Mouse (Mus musculus): ENCODE data around the gene Lmo7.

Gene Lmo7

DNA sequence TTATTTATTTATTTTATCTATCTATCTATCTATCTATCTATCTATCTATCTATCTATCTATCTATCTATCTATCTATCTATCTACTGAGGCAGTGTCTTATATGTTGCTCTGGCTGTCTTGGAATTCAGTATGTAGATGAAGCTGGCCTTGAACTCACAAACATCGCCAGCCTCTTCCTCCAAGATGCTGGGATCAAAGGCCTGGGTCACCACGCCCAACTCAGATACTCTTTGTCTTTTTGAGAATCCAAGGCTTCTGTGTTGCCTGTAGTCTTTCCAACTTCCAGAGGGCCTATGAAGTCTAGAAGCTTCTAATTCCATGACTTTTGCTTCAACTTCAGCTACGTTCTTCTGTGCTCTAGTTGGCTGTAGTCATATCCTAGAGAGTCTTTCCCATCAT is 48.7 kb downstream of the Lmo7 start:
- DNase-seq (ENCODE audit: low spot score in 2 of 2), result no peak

DNA sequence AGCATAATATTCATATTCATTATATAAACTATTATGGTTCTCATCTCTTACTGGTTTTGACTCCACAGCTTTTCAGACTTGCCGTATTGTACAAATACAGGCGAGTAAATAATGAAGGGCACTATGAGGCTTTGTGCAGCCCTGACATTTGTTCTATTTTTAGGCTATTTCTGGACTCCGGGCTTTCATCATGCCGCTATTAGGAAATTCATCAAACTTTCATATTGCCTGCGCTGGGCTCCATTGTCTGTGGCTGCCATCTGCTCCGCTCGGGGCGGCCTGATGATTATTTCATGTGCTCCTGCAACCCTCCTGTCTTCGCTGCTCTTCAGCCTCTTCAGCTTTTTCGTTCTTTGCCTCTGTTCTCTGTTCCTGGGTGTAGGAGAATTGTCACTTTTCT is 50.3 kb downstream of the Lmo7 start:
- no peak for DNase-seq (ENCODE audit: low spot score in 2 of 2)

DNA sequence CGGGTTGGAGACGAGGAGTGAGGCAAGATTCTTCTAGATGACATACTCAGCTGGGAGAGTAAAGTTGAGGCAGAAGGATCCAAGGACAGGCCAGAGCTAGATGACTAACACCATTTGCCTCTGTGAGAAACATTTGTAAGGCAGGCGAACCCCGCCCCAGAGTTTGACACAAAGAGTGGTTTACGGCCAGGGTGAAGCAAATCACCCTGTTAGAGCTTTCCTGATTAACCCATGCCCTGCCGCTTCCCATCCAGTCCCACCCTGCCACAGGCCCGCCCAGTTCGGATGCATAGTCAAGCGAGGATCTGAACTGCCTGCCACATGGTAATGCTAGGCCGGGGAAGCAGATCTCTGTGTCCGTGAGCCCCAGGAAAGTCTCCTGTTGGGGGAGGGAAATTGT is 51.5 kb downstream of the Lmo7 start:
- no peak for DNase-seq (ENCODE audit: low spot score in 2 of 2)

DNA sequence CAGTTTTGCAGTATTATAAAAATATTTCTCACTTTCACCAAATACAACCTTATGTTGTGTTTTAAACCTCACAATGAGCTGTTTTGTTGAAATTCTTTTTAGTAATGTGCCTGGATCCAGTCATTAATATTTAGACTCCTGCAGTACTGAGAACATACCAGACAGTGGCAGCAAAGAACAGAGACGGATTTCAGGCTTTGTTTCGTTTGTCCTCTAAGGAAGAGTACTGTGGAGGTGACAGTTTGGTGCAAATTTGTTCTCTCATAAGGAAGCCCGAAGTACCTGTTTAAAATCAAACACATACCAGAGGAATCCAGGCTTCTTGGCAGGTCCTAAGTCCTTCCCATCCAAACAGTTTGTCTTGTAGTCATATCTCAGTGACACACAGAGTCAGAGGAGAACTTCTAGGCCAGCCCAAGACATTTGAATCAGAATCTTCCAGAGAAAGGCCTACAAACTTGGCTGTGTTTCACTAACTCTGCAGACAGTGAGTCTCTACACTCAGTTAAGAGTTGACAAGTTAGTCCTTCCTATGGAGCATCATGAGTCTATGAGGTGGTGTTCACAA is 52.3 kb downstream of the Lmo7 start:
- peak; percentile 59 to 70 for DNase-seq (ENCODE audit: low spot score in 2 of 2)

DNA sequence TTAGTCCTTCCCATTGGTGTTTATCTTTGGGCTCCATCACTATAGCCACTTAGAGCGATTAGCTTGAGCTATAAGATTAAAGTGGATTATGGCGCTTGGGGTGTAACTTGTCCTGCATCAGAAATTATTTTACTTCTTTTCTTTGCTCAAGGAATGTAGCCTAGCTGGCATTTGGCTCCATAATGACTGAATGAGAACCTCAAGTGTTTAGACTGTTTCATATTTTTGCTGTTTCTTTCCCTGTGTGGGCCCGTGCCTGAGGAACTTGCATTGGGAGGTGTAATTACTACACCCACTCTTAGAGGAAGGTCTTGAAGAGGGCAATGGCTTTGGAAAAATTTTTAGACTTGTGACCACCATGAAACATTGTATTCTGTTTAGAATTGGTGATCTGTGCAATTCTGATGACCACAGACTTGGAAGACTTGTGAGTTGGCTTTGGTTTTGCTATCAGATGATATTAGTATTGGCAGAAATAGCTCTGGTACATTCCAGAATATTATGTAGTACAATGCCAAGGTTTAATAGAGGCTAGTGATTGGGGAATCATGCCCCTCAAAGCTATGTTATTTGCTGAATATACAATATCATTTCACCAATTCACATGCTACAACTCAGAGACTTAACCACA is 54.7 kb downstream of the Lmo7 start:
- DNase-seq (ENCODE audit: low spot score in 2 of 2), result no peak

DNA sequence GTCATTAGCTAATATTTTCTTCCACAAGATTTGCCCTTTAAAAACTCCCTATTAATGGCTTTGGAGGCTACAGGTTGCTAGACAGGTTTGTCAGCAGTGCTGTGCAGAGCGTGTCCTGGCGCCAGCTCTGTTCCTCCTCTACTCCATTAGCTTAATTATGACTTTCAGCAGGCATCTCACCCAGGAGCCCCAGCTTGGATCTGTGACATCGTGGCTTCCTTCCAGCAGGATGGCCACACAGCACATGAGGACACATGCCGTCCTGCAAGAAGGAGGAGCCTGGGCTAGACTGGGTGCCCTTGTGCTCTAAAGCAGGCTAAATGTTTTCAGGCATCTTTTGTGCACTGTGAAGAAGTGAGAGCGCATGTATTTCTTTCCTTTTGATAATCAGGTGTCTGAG is 58.1 kb downstream of the Lmo7 start:
- no peak for DNase-seq (ENCODE audit: low spot score in 2 of 2)

DNA sequence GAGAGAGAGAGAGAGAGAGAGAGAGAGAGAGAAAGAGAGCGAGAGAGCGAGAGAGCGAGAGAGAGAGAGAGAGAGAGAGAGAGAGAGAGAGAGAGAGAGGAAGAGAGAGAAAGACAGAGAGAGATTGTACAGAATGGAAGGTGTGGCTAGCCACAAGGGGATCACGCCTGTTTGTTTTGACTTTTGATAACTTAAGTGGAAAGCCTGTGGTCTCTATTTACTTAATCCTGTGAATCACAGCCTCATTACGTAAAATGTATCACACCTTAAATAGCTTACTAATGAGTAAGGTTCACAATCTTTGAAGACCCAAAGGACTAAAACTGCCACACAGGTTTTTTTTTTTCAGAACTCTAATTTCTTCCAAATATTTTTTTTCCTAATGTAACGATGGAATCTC is 58.7 kb downstream of the Lmo7 start:
- no peak for DNase-seq (ENCODE audit: low spot score in 2 of 2)

DNA sequence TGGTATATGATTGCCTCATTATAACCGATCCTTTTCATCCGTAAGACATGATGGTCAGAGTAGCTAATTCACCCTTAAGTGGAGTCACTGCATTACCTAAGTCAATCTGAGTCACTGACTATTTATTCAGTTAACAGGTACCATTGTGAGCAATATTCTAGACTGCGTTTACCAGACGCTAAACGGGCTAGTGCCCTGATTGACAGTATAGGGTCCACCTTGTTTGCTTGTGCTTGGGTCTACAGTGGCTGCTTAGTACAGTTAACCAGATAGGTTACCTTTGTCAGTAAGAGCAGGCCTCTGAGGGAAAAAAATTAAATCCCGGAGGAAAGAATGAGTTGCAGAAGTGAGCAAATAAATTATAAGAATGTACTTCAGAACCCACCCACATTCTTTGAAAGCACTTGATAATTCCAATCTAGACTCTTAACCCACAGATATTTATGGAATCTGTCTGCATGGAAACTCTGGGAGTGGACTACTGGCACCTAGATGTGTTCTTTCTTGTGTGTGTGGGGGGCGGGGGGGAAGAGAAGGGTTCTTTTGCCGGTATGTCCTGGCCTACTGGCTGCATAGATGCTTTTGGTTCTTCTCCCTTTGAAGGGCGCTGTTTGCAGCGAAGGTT is 64.9 kb downstream of the Lmo7 start:
- DNase-seq (ENCODE audit: low spot score in 2 of 2), result no peak

DNA sequence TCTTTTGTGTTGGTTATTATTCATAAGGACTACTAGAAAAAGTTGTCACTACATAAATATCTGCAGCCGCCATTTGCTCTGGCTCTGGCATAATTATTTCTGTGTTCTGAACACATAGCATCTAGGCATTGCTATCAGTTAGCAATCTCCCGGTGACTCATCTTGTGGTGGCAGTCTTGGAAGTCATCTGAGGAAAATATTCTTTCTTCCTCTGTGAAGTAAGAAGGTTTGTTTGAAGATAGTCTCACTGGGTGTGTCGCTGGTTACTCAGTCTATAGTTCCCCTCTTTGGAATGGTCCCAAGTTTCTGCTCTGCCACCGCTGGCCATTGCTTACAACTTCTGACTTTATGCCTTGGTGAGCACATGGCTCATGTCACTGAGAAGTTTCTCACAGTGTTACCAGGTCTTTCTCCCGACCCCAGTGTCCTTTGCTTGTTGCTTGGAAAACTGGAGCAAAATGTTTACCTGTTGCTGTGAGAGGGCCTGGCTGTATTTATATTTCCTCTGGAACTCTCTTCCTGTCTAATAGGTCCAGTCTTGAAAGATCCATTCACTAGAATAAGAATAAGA is 68.3 kb downstream of the Lmo7 start:
- DNase-seq (ENCODE audit: low spot score in 2 of 2), result no peak

DNA sequence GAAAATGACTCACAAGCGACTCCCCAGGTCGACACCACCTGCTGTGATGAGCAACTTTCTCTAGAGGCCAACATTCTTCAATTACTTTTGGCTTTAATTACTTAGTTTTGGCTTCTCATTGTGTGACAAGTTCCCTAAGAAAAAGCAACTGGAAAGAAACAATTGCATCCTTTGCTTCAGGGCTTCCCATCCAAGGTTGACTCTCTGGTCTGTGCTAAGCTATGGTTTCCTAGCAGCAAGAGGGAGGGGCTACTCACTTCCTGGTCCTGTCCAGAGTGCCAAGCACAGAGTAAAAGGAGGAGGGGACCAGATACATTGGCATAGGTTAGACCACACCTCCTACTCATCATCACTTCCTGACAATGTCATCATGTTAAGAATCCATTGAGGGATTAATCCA is 69.0 kb downstream of the Lmo7 start:
- DNase-seq (ENCODE audit: low spot score in 2 of 2), result no peak

DNA sequence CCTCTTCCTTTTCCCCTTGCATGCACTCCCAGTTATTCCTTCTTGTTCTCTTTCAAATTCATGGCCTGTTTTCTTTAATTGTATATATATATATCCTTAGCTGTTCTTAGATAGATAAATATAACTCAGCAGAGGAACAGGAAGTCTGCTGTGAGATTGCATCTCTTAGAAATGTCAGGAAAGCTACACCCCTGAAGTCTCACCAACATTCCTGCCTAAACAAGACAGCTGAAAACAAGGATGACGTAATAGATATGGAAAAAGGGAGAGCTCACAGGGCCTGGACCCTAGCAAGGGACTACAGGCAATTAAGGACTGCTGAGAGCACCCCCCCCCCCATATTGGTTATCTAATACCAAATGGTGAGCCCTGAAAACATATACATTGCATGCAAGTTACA is 71.9 kb downstream of the Lmo7 start:
- DNase-seq (ENCODE audit: low spot score in 2 of 2), result no peak

DNA sequence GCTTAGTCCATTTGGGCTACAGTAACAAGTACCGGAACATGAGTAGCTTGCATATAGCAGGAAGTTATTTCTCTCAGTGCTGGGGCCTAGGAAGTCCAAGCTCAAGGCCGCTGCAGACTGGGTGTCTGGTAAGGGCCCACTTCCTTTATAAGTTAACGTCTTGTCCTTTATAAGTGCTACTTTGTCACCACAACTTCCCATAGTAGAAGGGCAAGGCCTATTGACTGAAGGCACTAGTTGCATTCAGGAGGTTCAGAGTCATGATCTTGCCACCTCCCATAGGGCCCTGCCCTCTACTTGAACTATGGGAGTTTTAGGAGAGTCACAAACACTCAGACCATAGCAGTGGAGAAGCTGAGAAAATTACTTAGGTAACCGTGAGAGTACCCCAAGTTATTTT is 74.4 kb downstream of the Lmo7 start:
- no peak for DNase-seq (ENCODE audit: low spot score in 2 of 2)

DNA sequence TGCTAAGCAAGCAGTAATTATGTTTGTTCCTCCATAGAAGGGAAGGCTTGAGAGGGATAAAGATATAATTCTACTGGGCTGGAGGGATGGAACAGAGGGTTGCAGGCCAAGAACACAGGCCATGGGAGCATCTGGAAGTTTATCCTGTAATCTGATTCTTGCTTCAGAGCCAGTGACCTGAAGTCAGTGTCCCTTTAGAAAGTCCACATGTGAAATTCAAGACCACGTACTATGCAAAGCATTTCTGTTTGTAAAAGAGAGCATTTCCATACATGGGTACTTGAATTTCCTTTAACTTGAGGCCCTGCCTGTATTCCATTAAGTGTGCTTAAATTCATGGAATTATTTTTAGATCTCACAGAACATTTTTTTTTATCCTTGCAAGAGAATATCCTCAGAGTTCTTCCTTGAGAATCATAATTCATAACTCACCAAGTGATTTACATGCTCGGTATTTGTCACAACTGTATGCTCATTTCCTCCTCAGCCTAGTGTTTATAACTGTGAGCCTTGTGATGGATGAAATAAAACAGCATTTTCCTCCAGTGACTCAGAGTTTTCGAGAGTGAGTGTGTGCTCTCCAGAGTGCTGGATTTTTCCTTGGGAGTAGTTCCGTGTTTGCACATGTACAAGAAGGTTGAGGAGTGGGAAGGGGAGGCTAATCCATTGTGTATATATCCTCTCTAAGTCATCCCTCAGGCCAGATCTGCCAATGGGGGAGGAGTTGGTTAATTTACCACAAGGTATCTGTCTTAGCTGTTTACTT is 75.0 kb downstream of the Lmo7 start:
- peak in 1 of 2 experiments; percentile 9 for DNase-seq (ENCODE audit: low spot score in 2 of 2)

DNA sequence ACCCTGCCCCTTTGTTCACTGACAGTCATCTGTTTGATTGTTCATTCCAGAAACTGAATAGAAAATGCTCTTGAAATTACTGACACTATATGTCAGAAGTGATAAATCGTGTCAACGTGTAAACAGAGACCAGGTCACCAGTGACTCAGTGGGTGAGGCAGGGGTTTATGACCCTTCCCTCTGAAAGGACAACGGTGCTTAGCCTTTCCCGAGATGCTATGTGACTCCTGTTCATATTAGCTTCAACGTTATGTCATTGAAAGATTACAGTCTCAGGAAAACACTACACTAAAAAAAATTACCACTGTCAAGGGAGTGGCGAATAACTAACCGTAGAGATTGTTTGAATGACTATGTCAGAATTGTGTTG is 75.6 kb downstream of the Lmo7 start:
- DNase-seq (ENCODE audit: low spot score in 2 of 2), result no peak

DNA sequence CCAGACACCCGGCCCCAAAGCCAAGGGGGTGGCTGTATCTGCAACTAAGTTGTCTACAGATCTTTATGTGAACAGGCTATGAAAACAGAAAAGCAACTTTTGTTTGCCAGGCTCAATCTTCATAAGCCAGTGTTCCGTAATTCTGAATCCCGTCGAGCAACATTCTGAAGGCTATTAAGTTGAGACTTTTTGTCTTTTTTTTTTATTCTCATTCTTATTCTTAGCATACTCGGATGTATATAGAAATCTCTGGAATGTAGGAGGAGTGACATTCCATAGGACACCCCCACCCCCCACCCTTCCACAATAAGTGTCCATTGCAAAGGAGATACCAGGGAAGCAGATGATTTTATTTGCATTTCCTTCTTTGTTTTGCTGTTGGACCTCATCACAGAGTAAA is 76.3 kb downstream of the Lmo7 start:
- DNase-seq (ENCODE audit: low spot score in 2 of 2), result no peak

DNA sequence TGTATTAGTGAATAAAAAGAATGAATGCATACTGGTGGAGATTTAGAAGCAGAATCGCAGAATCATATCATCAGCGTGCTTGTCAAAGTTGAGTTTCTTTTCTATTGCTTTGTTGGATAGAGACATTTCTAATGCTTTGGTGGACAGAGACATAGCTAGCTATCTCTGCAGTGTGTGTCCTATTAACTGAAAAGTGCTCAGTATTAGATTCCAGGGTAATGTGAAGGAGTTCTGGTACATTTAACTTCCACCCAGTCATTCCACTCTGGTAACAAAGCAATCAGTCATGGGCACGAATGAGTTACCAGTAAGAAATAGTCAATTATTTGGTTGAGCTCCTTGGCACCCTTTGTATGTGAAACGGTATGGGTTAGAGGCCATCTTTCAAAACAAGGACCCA is 76.8 kb downstream of the Lmo7 start:
- no peak for DNase-seq (ENCODE audit: low spot score in 2 of 2)

DNA sequence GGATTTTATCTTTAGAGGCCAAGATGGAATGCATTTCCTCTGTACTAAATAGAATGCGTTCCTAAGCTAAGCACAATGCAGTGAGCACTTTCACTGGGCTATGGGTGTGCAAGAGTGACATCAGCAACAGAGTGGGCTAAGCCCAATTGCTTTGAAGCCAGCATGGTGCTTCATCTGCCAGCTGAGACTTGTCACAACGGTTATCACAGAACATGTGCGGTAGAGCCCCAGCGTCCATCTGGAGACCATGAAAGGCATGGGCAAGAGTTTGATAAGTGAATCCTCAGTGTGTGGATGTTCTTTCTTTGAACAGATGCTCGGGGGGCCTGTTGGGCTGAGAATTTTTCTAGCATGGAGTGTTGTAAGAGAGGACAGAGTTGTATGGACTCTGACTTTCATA is 86.7 kb downstream of the Lmo7 start:
- no peak for DNase-seq (ENCODE audit: low spot score in 2 of 2)

DNA sequence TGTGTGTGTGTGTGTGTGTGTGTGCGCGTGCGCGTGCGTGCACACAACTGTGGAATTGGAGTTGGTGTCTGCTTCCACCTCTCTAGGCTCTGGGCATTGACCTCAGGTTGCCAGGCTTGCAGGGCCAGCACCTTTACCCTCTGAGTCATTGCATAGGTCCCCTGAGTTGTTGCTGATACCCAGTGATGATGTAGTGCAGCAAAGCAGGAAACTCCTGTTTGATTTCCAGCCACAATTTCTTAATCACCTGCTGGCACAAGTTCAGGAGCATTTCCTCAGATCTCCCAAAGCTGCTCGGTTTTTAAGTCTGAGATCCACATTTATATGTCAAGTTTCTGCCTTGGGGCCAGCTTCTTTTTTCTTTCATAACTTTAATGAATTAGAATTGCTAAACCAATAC is 92.6 kb downstream of the Lmo7 start:
- DNase-seq (ENCODE audit: low spot score in 2 of 2), result no peak

DNA sequence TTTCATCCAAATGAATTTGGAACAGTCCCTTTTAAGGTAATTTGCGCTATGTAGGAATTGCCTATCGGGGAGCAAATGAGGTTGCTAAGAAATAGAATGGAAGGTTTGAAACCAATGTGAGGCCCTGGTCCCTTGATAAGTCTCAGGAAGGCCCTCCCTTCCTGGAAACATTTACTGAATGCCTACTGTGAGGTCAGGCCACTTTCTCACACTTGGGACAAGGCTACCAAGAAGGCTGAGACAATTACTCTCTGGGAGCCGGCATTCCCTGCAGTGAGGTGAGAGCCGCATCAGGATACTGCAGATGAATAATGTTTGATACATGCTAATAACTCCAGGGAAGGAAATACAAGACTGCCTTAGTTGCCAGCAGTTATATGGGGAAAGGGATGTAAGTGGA is 93.1 kb downstream of the Lmo7 start:
- no peak for DNase-seq (ENCODE audit: low spot score in 2 of 2)

DNA sequence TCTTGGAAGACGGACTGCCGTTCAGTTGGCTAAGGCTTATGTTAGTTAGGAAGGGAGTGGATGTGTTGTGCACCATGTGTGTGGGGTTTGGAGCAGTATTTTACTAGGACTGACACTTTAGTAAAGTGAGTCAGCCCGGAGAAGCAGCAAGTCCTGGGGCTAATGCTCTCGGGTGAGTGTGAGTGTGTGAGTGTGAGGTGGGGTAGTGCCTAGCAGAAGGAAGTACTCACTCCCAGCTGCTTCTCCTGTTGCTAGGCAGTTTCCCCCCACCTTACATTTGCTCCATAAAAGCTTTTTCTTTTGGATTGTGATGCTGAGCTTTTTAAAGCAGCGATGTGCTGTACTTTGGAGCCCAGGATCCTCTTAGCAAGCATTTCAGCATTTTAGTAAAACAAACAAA is 99.9 kb downstream of the Lmo7 start:
- no peak for DNase-seq (ENCODE audit: low spot score in 2 of 2)

DNA sequence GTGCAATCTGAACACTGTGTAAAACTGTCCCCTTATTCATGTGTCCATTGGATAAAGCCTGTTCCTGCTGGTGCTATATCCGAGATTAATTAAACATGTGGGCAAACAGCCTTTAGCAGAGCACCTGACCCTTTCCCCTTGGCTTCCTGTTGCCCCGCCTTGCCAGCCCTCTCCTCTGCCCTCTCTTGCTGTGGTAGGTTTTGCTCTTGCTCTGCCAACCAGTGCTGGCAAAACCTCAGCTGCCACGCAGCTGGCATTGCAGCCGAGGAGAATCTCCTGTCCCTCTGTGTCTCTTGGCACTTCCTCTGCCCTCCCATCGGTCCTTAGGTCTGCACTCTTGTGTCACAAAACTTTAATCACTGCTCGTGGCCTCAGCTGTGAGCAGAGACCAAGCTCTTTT is 100.4 kb downstream of the Lmo7 start:
- no peak for DNase-seq (ENCODE audit: low spot score in 2 of 2)

DNA sequence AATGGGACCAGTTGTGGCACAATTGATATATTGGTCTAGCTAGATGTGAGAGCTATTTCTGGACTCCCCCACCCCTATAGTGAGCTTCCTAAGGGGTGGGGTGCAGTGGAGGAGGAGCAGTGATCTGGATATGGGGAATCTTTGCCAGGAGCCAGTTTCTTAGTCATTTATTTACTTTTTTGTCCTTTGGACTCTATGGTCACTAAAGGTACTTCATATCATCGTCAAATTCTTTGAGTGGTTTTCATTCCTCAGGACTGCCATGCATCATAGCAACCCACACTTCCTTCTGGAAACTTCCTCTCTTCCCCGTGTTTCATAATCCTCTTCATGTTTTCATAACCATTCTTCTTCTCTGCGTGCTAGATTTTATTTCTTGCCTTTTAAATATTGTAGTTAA is 104.4 kb downstream of the Lmo7 start:
- DNase-seq (ENCODE audit: low spot score in 2 of 2), result no peak

DNA sequence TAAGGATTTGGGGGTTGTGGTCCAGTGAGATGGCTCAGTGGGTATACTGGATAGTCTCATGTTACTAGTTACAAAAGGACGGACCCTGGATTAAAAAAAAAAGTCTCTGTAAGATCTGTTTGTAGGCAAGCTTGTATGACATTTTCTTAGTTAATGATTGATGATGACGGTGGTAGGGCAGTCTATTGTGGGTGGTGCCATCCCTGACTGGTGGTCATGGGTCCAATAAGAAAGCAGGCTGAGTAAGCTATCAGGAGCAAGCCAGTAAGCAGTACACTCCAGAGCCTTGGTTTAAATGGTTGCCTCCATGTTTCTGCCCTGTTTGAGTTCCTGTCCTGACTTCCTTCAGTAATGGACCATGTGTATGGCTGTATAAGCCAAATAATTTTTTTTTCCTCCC is 106.6 kb downstream of the Lmo7 start:
- DNase-seq (ENCODE audit: low spot score in 2 of 2), result no peak
